Mouse (Mus musculus): Measurements from ENCODE around the gene Inpp5a. TPM values are rescaled to one million over a fixed set of nuclear protein-coding genes. Genes with fewer than 3 reads are reported as not detected.

The Inpp5a gene
- polyA plus RNA-seq, 1 experiment from 2014 or later, result 58.4 TPM

DNA sequence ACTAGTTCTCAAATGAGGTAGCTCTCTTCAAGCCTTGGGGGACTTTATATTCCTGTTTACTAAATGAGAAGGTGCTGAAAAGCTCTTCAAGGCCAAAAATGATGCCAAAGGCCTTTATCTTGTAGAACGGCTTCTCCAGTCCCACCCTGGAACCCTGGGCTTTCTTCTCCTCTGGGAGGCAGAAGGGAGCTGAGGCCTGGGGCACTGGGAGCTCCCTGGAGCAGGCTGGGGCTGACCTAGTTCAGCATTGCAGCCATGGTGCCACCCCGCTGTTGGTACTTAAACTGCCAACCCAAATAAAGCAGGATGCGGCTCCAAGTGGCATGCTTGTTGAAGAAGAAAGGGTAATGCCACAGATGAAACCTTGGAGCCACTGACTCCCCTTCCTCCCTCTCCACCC, 1.5 kb downstream of the Inpp5a start:
- no peaks in the 10 kb centered on the region for H3K9me3 ChIP-seq
- peaks cover 75% of the 10 kb centered on the region for H3K4me1 ChIP-seq
- peak overlapping the region; percentile 80 for H3K4me2 ChIP-seq
- WGBS, result 56% methylated on average over 3 of the region's 3 CpGs
- peak overlapping the region; percentile 88 for H3K4me3 ChIP-seq
- peak overlapping the region; percentile 100 for H3K9ac ChIP-seq
- no peak for ATAC-seq (ENCODE audit: extremely low read depth, insufficient number of reproducible peaks, low FRiP score, low TSS enrichment)
- 0 out of 2 replicates have a peak, but pooled peaks cover 4% of the 10 kb centered on the region for H3K36me3 ChIP-seq
- H3K27me3 ChIP-seq (replicated peaks), result no peaks in the 10 kb centered on the region
- peak overlapping the region; percentile 90 for H3K27ac ChIP-seq (replicated peaks)

DNA sequence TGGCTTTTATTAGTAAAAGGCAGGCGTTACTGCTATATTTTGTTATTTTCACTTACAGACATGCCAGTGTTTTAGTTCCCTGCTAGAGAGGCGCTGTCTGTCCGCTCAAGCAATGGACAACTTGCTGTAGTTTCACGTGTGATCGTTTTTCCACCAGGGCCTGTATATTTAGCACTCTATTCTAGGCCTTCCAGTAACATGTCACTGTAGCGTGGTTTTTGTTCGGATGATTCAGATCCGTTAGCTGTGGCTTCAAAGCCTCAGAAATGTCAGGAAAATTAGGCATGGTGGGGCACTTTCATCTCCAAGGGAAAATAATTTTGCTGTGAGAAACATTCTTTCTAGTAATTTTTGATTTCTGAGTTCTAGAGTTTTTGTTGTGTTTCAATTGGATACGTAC, 2.0 kb downstream of the Inpp5a start:
- 60% methylated on average over 9 of the region's 9 CpGs for WGBS
- Histone ChIP-seq H3K9me3 (no peaks in the 10 kb centered on the region), H3K9ac (peak overlapping the region; percentile 100), H3K4me2 (peak overlapping the region; percentile 80), H3K4me3 (peak overlapping the region; percentile 88), H3K4me1 (peaks cover 80% of the 10 kb centered on the region), H3K27ac (replicated peaks) (peak overlapping the region; percentile 90), H3K36me3 (0 out of 2 replicates have a peak, but pooled peaks cover 4% of the 10 kb centered on the region), H3K27me3 (replicated peaks) (no peaks in the 10 kb centered on the region)
- ATAC-seq (ENCODE audit: extremely low read depth, insufficient number of reproducible peaks, low FRiP score, low TSS enrichment), result no peak

DNA sequence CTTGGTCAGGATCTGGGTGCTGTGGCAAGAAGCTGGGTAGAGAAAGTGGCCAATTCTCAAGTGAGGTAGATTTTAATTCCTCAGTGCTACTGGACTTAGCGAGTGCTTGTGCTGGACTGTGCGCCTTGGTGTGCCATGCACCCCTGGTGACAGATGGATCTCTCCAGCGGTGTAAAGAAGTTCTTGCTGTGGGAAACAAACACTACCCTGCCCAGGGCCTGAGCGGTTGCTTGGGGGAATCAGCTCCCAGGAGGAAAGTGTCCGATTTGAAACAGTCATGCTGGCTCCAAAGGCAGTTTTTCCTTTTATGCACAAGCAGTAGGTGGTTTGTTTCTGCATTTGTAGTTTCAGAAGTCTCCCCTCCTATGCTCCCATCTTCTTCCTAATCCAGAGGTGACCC, 2.8 kb downstream of the Inpp5a start:
- Histone ChIP-seq H3K4me1 (peaks cover 85% of the 10 kb centered on the region), H3K4me2 (peak overlapping the region; percentile 80), H3K27me3 (replicated peaks) (no peaks in the 10 kb centered on the region), H3K27ac (replicated peaks) (peak overlapping the region; percentile 9; the same call in 1 of the 2 replicates), H3K4me3 (peak overlapping the region; percentile 88), H3K36me3 (0 out of 2 replicates have a peak, but pooled peaks cover 4% of the 10 kb centered on the region), H3K9ac (peak overlapping the region; percentile 100), H3K9me3 (no peaks in the 10 kb centered on the region)
- ATAC-seq (ENCODE audit: extremely low read depth, insufficient number of reproducible peaks, low FRiP score, low TSS enrichment), result no peak
- WGBS, result 53% methylated on average over 5 of the region's 5 CpGs

DNA sequence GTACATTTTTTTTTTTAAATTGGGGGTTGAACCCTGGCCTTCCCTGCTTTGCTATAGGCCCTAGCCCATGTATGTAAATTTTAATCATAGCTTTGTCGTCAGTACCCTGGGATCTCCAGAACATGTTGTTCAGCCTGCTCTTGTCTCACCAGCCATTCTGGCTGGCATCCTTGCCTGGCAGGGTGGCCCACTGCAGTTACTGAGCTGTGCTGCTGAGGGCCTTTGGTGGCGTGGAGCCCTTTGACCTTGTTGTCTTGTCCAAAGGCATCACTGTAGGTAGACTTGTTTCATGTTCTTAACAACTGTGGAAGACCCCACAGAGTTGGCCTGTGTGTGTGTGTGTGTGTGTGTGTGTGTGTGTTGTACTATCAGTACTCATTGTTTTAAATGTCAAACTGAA, 3.2 kb downstream of the Inpp5a start:
- peak overlapping the region; percentile 80 for H3K4me2 ChIP-seq
- H3K4me1 ChIP-seq, result peaks cover 84% of the 10 kb centered on the region
- 0 out of 2 replicates have a peak overlapping the region, but pooled peaks have one; percentile 88 for H3K4me3 ChIP-seq
- H3K36me3 ChIP-seq, result 0 out of 2 replicates have a peak, but pooled peaks cover 4% of the 10 kb centered on the region
- H3K27me3 ChIP-seq (replicated peaks), result no peaks in the 10 kb centered on the region
- H3K27ac ChIP-seq (replicated peaks), result peak overlapping the region; percentile 70
- H3K9ac ChIP-seq, result peak overlapping the region; percentile 100
- ATAC-seq (ENCODE audit: extremely low read depth, insufficient number of reproducible peaks, low FRiP score, low TSS enrichment), result no peak
- H3K9me3 ChIP-seq, result no peaks in the 10 kb centered on the region
- WGBS, result 73% methylated on average over 2 of the region's 2 CpGs

DNA sequence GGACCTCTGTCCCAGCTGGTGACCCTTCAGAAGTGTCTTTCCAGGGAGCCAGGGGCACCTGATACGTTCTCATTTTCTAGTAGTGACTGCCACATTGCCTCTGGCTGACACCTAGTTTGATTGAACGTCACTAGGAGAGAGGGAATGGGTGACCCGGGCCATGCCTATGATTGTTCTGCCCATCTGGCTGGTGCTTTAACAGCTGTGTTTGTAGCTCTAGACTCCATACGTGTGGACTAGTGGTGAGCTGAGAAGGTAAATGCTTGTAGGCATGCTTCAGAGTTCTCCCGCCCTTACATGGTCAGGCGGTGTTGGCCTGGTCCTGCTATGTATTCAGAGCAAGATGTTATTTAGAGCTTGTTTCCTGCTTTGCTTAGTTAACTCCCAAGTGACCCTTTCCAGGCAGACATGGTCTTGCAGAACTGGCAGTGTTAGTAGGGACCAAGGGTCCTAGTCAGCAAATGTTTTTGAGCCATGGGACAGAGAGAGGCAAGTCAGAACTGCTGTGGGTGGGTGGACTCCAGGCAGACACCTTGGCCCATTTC, 3.9 kb downstream of the Inpp5a start:
- H3K27ac ChIP-seq (replicated peaks), result peak overlapping the region; percentile 70
- 45% methylated on average over 6 of the region's 6 CpGs for WGBS
- no peak overlapping the region for H3K4me3 ChIP-seq
- H3K27me3 ChIP-seq (replicated peaks), result no peaks in the 10 kb centered on the region
- 0 out of 2 replicates have a peak, but pooled peaks cover 4% of the 10 kb centered on the region for H3K36me3 ChIP-seq
- H3K4me2 ChIP-seq, result peak overlapping the region; percentile 80
- peak overlapping the region; percentile 100 for H3K9ac ChIP-seq
- H3K4me1 ChIP-seq, result peaks cover 84% of the 10 kb centered on the region
- ATAC-seq (ENCODE audit: extremely low read depth, insufficient number of reproducible peaks, low FRiP score, low TSS enrichment), result no peak
- H3K9me3 ChIP-seq, result no peaks in the 10 kb centered on the region

DNA sequence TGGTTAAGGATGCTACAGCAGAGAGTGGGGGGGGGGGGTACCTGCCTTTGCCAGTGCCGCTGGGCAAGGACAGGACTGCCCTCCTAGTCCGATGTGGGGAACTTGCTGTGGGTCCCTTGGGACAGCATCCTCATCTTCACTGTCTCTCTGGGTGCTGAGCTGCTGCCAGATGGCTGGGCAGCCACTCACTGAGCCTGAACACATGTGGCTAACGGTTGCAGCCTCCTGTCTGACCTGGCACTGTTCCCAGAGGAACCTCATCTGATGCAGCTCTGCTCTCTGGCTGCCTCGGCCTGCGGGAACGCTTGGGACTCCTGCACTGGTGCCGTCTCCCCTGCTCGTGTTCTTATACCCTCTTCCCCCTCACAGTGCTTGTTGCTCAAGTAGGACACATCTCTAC, 8.6 kb downstream of the Inpp5a start:
- Histone ChIP-seq H3K36me3 (0 out of 2 replicates have a peak, but pooled peaks cover 4% of the 10 kb centered on the region), H3K27ac (replicated peaks) (peak overlapping the region; percentile 43), H3K4me1 (peaks cover 97% of the 10 kb centered on the region), H3K9ac (peak overlapping the region; percentile 57; the same call in 1 of the 2 replicates), H3K4me3 (no peak overlapping the region), H3K4me2 (peak overlapping the region; percentile 7; the same call in 1 of the 2 replicates), H3K27me3 (replicated peaks) (no peaks in the 10 kb centered on the region), H3K9me3 (no peaks in the 10 kb centered on the region)
- no peak for ATAC-seq (ENCODE audit: extremely low read depth, insufficient number of reproducible peaks, low FRiP score, low TSS enrichment)
- 34% methylated on average over 8 of the region's 8 CpGs for WGBS

DNA sequence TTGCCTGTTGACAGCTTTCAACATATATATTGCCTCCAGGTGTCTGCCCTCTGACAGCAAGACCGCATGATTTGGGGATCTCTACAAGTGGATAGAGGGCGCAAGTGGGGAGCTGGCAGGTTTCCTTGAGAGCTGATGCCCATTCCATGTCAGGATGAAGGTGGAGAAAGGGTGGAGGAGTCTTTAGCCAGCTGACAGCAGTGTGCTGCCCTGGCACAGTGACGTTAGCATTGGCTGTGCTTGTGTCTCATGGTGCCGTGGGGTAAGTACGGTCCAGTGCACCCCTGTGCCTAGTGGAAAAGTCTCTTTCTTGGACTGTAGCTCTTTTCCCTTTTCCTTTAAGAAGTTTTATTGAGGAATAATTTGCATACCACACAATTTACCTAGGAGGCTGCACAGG, 9.2 kb downstream of the Inpp5a start:
- Histone ChIP-seq H3K36me3 (0 out of 2 replicates have a peak, but pooled peaks cover 4% of the 10 kb centered on the region), H3K4me3 (no peak overlapping the region), H3K9ac (0 out of 2 replicates have a peak overlapping the region, but pooled peaks have one; percentile 57), H3K27me3 (replicated peaks) (no peaks in the 10 kb centered on the region), H3K4me1 (peaks cover 97% of the 10 kb centered on the region), H3K27ac (replicated peaks) (0 out of 2 replicates have a peak overlapping the region, but pooled peaks have one; percentile 43), H3K9me3 (no peaks in the 10 kb centered on the region), H3K4me2 (peak overlapping the region; percentile 7; the same call in 1 of the 2 replicates)
- ATAC-seq (ENCODE audit: extremely low read depth, insufficient number of reproducible peaks, low FRiP score, low TSS enrichment), result no peak
- WGBS, result 78% methylated on average over 5 of the region's 5 CpGs

DNA sequence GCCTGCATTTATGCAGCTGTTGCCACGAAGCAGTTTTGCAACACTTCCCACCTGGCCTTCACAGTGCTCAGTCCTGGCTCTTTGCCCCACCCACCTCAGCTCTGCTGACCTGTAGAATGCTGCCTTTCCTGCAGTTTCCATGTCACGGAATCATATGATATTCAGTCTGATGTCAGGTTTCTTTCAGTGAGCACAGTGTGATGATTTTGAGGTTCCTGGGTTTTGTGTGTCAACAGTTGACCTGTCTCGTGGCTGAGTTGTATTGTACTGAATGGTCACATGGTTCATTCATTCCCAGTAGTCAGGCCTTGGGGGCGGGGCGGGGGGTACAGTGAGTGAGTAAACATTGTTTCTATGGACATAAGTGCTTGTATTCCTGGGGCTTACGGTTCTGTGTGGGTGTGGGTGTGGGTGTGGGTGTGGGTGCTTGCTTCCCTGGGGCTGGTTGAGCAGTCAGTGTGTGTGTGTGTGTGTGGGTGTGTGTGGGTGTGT, 9.7 kb downstream of the Inpp5a start:
- H3K9ac ChIP-seq, result no peak overlapping the region
- H3K4me2 ChIP-seq, result no peak overlapping the region
- no peak for ATAC-seq (ENCODE audit: extremely low read depth, insufficient number of reproducible peaks, low FRiP score, low TSS enrichment)
- 0 out of 2 replicates have a peak, but pooled peaks cover 4% of the 10 kb centered on the region for H3K36me3 ChIP-seq
- no peak overlapping the region for H3K4me3 ChIP-seq
- H3K9me3 ChIP-seq, result no peaks in the 10 kb centered on the region
- peaks cover 96% of the 10 kb centered on the region for H3K4me1 ChIP-seq
- no peak overlapping the region for H3K27ac ChIP-seq (replicated peaks)
- 69% methylated on average over 6 of the region's 6 CpGs for WGBS
- no peaks in the 10 kb centered on the region for H3K27me3 ChIP-seq (replicated peaks)

DNA sequence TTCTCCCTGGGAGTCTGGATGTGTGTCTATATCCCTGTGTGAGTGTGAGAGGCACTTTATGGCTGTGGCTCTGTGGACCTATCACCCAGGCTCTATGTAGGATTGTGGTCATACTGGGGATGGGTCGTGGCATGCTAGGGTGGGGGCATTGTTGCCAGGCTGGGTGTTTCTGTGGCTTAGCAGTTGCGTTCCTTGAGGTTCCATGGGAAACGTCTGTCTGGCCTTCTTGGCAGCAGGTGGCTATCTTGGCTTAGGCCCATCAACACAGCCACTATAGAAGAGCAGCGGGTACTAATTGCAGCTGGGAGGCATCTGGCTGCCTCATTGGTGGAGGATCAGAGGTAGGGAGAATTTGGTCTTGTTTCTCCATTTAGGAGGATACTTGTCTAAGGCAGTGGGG, 10.7 kb downstream of the Inpp5a start:
- H3K9me3 ChIP-seq, result no peaks in the 10 kb centered on the region
- 83% methylated on average over 4 of the region's 4 CpGs for WGBS

DNA sequence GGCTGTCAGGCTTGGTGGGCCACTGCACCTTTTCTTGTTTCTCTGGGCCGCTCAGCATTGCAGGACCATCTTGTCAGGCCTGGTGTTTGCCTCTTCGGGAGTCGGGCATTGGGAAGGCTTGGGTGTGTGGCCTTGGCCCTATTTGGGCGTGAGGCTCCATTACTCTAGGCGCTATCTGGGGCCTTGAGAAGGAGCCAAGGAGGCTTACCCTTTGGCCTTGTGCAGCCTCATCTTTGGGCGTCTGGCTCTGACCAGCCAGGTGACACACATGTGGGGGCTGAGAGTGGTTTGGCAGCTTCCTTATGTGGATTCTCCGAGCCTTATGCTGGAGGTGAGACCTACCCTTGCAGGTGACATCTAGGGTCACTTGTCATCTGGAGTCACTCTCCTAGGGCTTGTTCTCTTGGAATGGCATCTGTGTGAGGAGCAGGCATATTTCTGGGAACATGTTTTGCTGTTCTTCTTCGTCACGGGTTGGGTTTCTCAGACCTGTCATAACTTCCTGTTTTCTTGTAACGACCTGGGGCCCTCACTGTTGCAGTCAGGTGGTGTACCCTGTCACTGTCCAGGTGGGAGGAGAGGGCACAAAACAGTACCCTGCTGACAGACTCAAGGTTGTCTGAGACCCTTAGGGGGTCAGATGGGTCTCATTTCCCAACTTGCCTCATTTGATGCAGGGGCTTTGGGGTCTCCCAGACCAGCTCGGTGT, 11.2 kb downstream of the Inpp5a start:
- Histone ChIP-seq H3K9ac (no peak overlapping the region), H3K4me1 (peaks cover 82% of the 10 kb centered on the region), H3K4me2 (no peak overlapping the region), H3K4me3 (no peak overlapping the region), H3K27ac (replicated peaks) (no peak overlapping the region), H3K9me3 (no peaks in the 10 kb centered on the region), H3K27me3 (replicated peaks) (no peaks in the 10 kb centered on the region), H3K36me3 (peaks cover 4% of the 10 kb centered on the region)
- ATAC-seq (ENCODE audit: extremely low read depth, insufficient number of reproducible peaks, low FRiP score, low TSS enrichment), result no peak
- WGBS, result 75% methylated on average over 11 of the region's 11 CpGs

More for the DNA sequence above, 10.7 kb downstream of the Inpp5a start:
- Histone ChIP-seq H3K27me3 (replicated peaks) (no peaks in the 10 kb centered on the region), H3K27ac (replicated peaks) (no peak overlapping the region), H3K4me2 (no peak overlapping the region), H3K4me1 (peaks cover 87% of the 10 kb centered on the region), H3K9ac (no peak overlapping the region), H3K4me3 (no peak overlapping the region), H3K36me3 (no peaks in the 10 kb centered on the region)
- no peak for ATAC-seq (ENCODE audit: extremely low read depth, insufficient number of reproducible peaks, low FRiP score, low TSS enrichment)

DNA sequence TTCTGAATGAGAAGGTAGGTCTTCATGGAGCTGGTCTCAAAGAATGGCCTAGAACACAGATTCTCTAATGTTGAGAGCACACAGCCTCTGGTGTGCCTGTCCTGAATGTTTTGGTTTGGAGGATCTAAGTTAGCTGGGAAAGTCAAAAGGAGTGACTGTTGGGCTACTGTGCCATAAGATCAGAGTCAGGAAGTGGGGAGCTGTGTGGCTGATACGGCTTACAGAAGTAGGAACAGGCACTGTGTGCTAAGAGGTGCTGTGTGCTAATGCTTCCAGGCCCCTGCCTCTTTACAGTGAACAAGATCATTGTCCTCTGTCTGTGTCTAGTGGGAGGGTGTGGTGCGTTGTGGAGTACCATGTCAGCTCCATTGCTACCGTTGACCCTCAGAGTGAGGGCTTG, 12.0 kb downstream of the Inpp5a start:
- no peak for ATAC-seq (ENCODE audit: extremely low read depth, insufficient number of reproducible peaks, low FRiP score, low TSS enrichment)
- Histone ChIP-seq H3K4me2 (no peak overlapping the region), H3K9me3 (no peaks in the 10 kb centered on the region), H3K36me3 (peaks cover 11% of the 10 kb centered on the region), H3K27ac (replicated peaks) (no peak overlapping the region), H3K27me3 (replicated peaks) (no peaks in the 10 kb centered on the region), H3K4me1 (peaks cover 74% of the 10 kb centered on the region), H3K9ac (no peak overlapping the region), H3K4me3 (no peak overlapping the region)
- WGBS, result 71% methylated on average over 3 of the region's 3 CpGs

All from heart, embryonic 13.5 days (tissue).